Mouse (Mus musculus): ENCODE results near the gene Stoml1.

Stoml1 gene

GRCm38 (mm10) chr9:58253033-58253804, at the start of gene Stoml1:
TSS of gene Stoml1 (plus strand) at chr9:58253164.
- peak; percentile 93 to 95 for DNase-seq (ENCODE audit: low spot score in 2 of 2)

- peak; percentile 47 to 61 for DNase-seq (ENCODE audit: low spot score in 2 of 2)
Measured at GRCm38 (mm10) chr9:58203516-58204447, 49.2 kb upstream of the Stoml1 start, which contains the start of the genes Islr and Islr2. TSS of gene Islr (minus strand) at chr9:58204306. TSS of gene Islr2 (minus strand) at chr9:58204319.

- peak; percentile 77 to 88 for DNase-seq (ENCODE audit: low spot score in 2 of 2)
Measured at GRCm38 (mm10) chr9:58204448-58205000, 48.4 kb upstream of the Stoml1 start.

GRCm38 (mm10) chr9:58206013-58206412, 47.0 kb upstream of the Stoml1 start:
- no peak for DNase-seq (ENCODE audit: low spot score in 2 of 2)

GRCm38 (mm10) chr9:58209462-58210303, 43.3 kb upstream of the Stoml1 start:
- no peak for DNase-seq (ENCODE audit: low spot score in 2 of 2)

- no peak for DNase-seq (ENCODE audit: low spot score in 2 of 2)
Measured at GRCm38 (mm10) chr9:58210304-58210627, 42.7 kb upstream of the Stoml1 start.

GRCm38 (mm10) chr9:58213377-58213776, 39.6 kb upstream of the Stoml1 start:
- no peak for DNase-seq (ENCODE audit: low spot score in 2 of 2)

- DNase-seq (ENCODE audit: low spot score in 2 of 2), result no peak
Measured at GRCm38 (mm10) chr9:58213865-58214264, 39.1 kb upstream of the Stoml1 start.

- no peak for DNase-seq (ENCODE audit: low spot score in 2 of 2)
Measured at GRCm38 (mm10) chr9:58214519-58215180, 38.3 kb upstream of the Stoml1 start.

GRCm38 (mm10) chr9:58216402-58216801, 36.6 kb upstream of the Stoml1 start:
- no peak for DNase-seq (ENCODE audit: low spot score in 2 of 2)

GRCm38 (mm10) chr9:58218539-58218938, 34.4 kb upstream of the Stoml1 start:
- DNase-seq (ENCODE audit: low spot score in 2 of 2), result no peak

- DNase-seq (ENCODE audit: low spot score in 2 of 2), result peak in 1 of 2 experiments; percentile 41
Measured at GRCm38 (mm10) chr9:58220218-58220903, 32.6 kb upstream of the Stoml1 start.

GRCm38 (mm10) chr9:58224356-58224755, 28.6 kb upstream of the Stoml1 start:
- DNase-seq (ENCODE audit: low spot score in 2 of 2), result no peak

GRCm38 (mm10) chr9:58225915-58226913, 26.8 kb upstream of the Stoml1 start:
- peak; percentile 47 to 66 for DNase-seq (ENCODE audit: low spot score in 2 of 2)

GRCm38 (mm10) chr9:58228777-58229466, 24.0 kb upstream of the Stoml1 start:
- DNase-seq (ENCODE audit: low spot score in 2 of 2), result no peak

- DNase-seq (ENCODE audit: low spot score in 2 of 2), result no peak
Measured at GRCm38 (mm10) chr9:58231746-58232145, 21.2 kb upstream of the Stoml1 start.

- DNase-seq (ENCODE audit: low spot score in 2 of 2), result no peak
Measured at GRCm38 (mm10) chr9:58232374-58232773, 20.6 kb upstream of the Stoml1 start.

- no peak for DNase-seq (ENCODE audit: low spot score in 2 of 2)
Measured at GRCm38 (mm10) chr9:58234502-58235015, 18.4 kb upstream of the Stoml1 start.

Measured in natural killer cell, adult 2 months (primary cell).